Mouse (Mus musculus) thymus, adult 2 months (tissue): ENCODE measurements around the gene Ergic2.

Source experiments
- CTCF ChIP-seq: fragments of 200-500 bp; IDR thresholded peaks from 2 replicates; pipeline ENCODE4 v1.5.1; 2012; ENCODE audit warnings: mild to moderate bottlenecking, control low read depth, low read length, moderate library complexity, borderline replicate concordance; ENCODE audit not compliant: control insufficient read depth, poor library complexity, insufficient read depth; ENCODE audit errors: extremely low read depth
- POLR2A ChIP-seq: fragments of 200-500 bp; IDR thresholded peaks from 2 replicates; pipeline ENCODE4 v1.6.1; 2012; ENCODE audit warnings: mild to moderate bottlenecking, low read length, control low read depth, moderate library complexity; ENCODE audit not compliant: control insufficient read depth, poor library complexity, insufficient read depth; ENCODE audit errors: extremely low read depth

DNA sequence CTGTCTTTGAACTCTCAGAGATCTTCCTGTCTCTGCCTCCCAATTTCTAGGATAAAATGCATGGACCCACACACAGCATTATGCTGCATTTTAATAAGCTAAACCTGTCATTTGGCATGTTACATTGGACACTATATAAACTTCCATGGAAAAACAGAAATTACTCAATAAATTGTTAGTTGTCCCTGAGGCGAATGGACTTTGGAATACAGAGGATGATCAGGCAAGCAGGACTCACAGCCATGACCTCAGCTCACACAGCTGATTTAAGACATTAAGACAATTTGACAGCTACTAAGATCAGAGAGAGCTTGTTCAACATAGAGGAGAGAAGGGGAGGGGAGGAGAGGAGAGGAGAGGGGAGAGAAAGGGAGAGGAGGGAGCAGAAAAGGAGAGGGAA, 69.8 kb downstream of the Ergic2 start:
- no peak for TF ChIP-seq CTCF
- TF ChIP-seq POLR2A: no peak
